Mouse (Mus musculus): ENCODE measurements around the gene Fat2.

DNA sequence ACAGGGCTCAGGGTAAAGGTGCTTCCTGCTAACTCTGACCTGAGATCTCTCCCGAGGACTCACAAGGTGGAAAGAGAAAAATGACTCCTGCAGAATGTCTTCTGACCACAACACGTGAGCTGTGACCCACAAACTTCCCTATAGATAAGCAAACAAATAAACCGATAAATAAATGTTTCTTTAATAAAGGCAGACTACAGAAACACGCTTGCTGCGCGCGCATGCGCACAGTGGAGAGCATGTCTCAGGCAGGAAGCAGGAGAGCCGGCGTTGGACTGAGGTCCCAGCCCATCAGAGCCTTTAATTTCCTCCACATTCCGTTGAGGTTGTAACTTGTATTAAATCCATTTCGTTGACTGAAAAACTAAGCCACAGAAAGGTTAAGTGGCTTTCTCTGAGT, 37.0 kb upstream of the Fat2 start:
- TF ChIP-seq EP300 (optimal IDR thresholded peaks at IDR 0.05) (no peak), CTCF (IDR thresholded peaks at IDR 0.05; ENCODE audit: low read depth) (no peak)

All from stomach, postnatal 0 days (tissue).